Mouse (Mus musculus) C2C12 (cell line): Measurements from ENCODE around the gene Dbx2.

Experiments
- CTCF ChIP-seq: IDR thresholded peaks from one replicate; pipeline ENCODE4 v1.5.1; 2011; ENCODE audit not compliant: control insufficient read depth, insufficient read depth, insufficient read length
- MAX ChIP-seq: IDR thresholded peaks from one replicate; pipeline ENCODE4 v1.6.1; 2011; ENCODE audit warnings: mild to moderate bottlenecking, control low read depth
- MYOG ChIP-seq: IDR thresholded peaks from one replicate; pipeline ENCODE4 v1.6.1; 2011; ENCODE audit not compliant: control insufficient read depth, insufficient read length; ENCODE audit errors: extremely low read depth
- USF1 ChIP-seq: IDR thresholded peaks from one replicate; pipeline ENCODE4 v1.6.1; 2011; ENCODE audit warnings: low read depth, mild to moderate bottlenecking, control low read depth, moderate library complexity

DNA sequence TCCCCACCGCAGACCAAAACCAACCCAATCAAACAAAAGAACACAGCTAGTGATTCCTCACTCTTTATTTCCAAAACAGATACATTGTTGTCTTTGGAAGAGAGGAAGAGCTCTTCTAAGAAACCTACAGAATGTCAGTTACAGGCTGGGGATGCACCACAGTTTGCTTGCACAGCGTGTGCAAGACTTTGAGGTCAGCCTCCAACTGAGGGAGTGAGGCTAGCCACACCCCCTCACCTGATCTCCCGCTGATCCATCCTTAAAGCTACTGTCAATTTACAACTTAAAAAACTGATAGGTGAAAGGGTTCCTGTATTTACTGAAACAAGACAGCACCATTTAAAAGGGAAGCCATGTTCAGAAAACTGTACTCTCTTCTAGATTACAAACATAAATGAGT, 3.9 kb downstream of the Dbx2 start:
- TF ChIP-seq MAX (no peak), CTCF (no peak), MYOG (no peak), USF1 (no peak)
